Mouse (Mus musculus) lung, adult 2 months (tissue): Measurements from ENCODE around the gene Gm5868.
"Not testable (repeated sequence)": the region's sequence is repeated elsewhere in the genome, so short reads cannot be mapped to it uniquely, and the experiment has no call there.

Source experiments
- CTCF ChIP-seq: fragments of 200-500 bp; IDR thresholded peaks from 2 replicates; pipeline ENCODE4 v1.5.1; 2011; ENCODE audit warnings: mild to moderate bottlenecking, low read length, control low read depth; ENCODE audit not compliant: insufficient read depth
- POLR2A ChIP-seq: fragments of 200-500 bp; IDR thresholded peaks from 2 replicates; pipeline ENCODE4 v1.6.1; 2011; ENCODE audit warnings: low read depth, mild to moderate bottlenecking, control low read depth, low read length, borderline replicate concordance; ENCODE audit errors: extremely low read depth

GRCm38 (mm10) chr5:72563183-72563582 lies 24.2 kb downstream of the Gm5868 start:
- not testable (repeated sequence) for TF ChIP-seq CTCF, POLR2A
